Mouse (Mus musculus): ENCODE data around the gene 2610042L04Rik.
"Not testable (repeated sequence)": the region's sequence is repeated elsewhere in the genome, so short reads cannot be mapped to it uniquely, and the experiment has no call there.

DNA sequence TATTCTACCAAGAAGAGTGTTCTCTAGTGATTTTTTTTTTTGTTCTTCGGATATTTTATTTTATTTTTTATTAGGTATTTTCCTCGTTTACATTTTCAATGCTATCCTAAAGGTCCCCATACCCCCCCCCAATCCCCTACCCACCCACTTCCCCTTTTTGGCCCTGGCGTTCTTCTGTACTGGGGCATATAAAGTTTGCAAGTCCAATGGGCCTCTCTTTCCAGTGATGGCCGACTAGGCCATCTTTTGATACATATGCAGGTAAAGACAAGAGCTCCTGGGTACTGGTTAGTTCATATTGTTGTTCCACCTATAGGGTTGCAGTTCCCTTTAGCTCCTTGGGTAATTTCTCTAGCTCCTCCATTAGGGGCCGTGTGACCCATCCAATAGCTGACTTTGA is 66.7 kb downstream of the 2610042L04Rik start:
- TF ChIP-seq POLR2A (IDR thresholded peaks at IDR 0.05; ENCODE audit: low read depth, low read length); CTCF (IDR thresholded peaks at IDR 0.05; ENCODE audit: extremely low read depth, insufficient read depth, insufficient read length, insufficient replicate concordance): not testable (repeated sequence)
